Mouse (Mus musculus) T-helper 2 cell (primary cell): Measurements from ENCODE around the gene Ggt6.

ENCODE experiments used
- in situ Hi-C: fragments of 300-600 bp; cut with MboI, MseI; formaldehyde crosslinking; loops from one replicate; pipeline ENCODE4 v1.15.1; 2025; ENCODE audit warnings: high pct_unique_total_duplicates

Gene Ggt6

GRCm38 (mm10) chr11:72434963-72435693, at the start of gene Ggt6:
TSS of gene Ggt6 (plus strand) at chr11:72435526.
- in situ Hi-C loops, result loop anchor here (25.0 kb wide), 1 partner anchor 1423 kb away; the partner anchor contains the start of genes Derl2, Dhx33 and Mis12

- in situ Hi-C loops, result no loop called here
These were observed 47.2 kb upstream of the Ggt6 start for GRCm38 (mm10) chr11:72388113-72388529.

GRCm38 (mm10) chr11:72389407-72390142, 45.8 kb upstream of the Ggt6 start:
- in situ Hi-C loops, result no loop called here

- in situ Hi-C loops, result no loop called here
These were observed 44.1 kb upstream of the Ggt6 start for GRCm38 (mm10) chr11:72391181-72391580.

- in situ Hi-C loops, result no loop called here
These were observed 42.1 kb upstream of the Ggt6 start for GRCm38 (mm10) chr11:72393243-72393642.

GRCm38 (mm10) chr11:72393669-72394068, 41.7 kb upstream of the Ggt6 start:
- in situ Hi-C loops, result no loop called here

- in situ Hi-C loops, result no loop called here
These were observed 40.6 kb upstream of the Ggt6 start for GRCm38 (mm10) chr11:72394694-72395093.

- in situ Hi-C loops, result no loop called here
These were observed 39.7 kb upstream of the Ggt6 start for GRCm38 (mm10) chr11:72395652-72396051.

- in situ Hi-C loops, result no loop called here
These were observed 38.7 kb upstream of the Ggt6 start for GRCm38 (mm10) chr11:72396621-72397020.

GRCm38 (mm10) chr11:72397072-72397471, 38.3 kb upstream of the Ggt6 start:
- in situ Hi-C loops, result no loop called here

- in situ Hi-C loops, result no loop called here
These were observed 37.4 kb upstream of the Ggt6 start for GRCm38 (mm10) chr11:72397811-72398525.

GRCm38 (mm10) chr11:72401068-72401467, 34.3 kb upstream of the Ggt6 start:
- in situ Hi-C loops, result no loop called here

GRCm38 (mm10) chr11:72402017-72402416, 33.3 kb upstream of the Ggt6 start:
- in situ Hi-C loops, result no loop called here

GRCm38 (mm10) chr11:72402969-72403368, 32.4 kb upstream of the Ggt6 start:
- in situ Hi-C loops, result no loop called here

- in situ Hi-C loops, result no loop called here
These were observed 29.8 kb upstream of the Ggt6 start for GRCm38 (mm10) chr11:72405532-72405931.

- in situ Hi-C loops, result no loop called here
These were observed 29.1 kb upstream of the Ggt6 start for GRCm38 (mm10) chr11:72406079-72406675.

GRCm38 (mm10) chr11:72407081-72407480, 28.2 kb upstream of the Ggt6 start:
- in situ Hi-C loops, result no loop called here

- in situ Hi-C loops, result no loop called here
These were observed 27.8 kb upstream of the Ggt6 start for GRCm38 (mm10) chr11:72407574-72407973.

- in situ Hi-C loops, result no loop called here
These were observed 26.7 kb upstream of the Ggt6 start for GRCm38 (mm10) chr11:72408451-72409170.

- in situ Hi-C loops, result no loop called here
These were observed 25.5 kb upstream of the Ggt6 start for GRCm38 (mm10) chr11:72409649-72410385.
